Mouse (Mus musculus): ENCODE data around the gene 9130230L23Rik.
A peak's percentile ranks its signal among the peaks of the same experiment; 100 is the strongest.
"Not testable (repeated sequence)": the region's sequence is repeated elsewhere in the genome, so short reads cannot be mapped to it uniquely, and the experiment has no call there.

Gene 9130230L23Rik

DNA sequence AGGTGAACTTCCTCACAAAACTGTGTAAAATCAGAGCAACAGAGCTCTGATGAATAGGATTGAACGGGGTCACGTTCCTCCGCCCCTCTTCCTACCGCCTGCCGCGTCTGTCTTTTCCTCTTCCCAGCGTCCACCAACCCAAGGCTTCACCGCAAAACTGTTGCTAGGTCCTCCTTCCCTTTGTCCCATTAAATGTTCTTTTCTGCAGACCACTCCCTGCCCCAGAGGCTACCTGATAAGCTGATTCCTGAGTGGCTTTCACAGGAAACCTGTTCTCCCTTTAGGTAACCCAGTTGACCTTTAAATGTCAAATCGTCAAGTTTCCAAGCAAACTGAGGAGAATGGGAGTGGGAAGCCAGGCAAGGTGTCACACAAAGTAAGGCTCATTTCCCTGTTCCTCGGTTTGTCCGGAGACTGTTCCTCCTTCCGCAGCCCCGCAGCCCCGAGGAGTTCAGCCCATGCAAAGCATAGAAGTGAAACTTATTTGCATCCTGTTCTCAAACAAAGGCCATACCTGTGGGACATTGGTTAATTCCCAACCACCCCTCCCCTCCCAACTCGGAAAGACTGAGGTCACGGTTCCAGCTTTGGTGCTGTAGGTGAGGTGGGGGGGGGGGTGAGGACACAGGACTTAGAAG, 1.1 kb upstream of the 9130230L23Rik start:
- no peak for DNase-seq (ENCODE audit: low spot score)

DNA sequence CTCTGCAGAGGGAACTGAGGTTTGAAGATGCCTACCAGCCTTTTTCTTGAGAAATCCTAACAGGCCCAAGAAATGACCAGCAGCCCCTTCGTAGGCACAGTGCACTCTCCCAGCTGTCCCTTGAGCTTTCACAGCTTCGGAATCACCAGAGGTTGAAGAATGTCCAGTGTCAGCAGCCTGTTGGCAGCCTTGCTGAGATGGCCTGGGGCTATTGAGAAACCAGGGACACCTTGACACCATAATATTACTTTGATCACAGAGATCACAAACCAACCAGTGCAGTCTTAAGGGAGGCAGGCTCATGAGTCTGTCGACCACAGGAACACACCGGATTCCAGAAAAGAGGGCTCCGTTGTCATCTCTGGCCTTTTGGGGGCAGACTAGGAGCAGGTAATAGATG, 2.9 kb downstream of the 9130230L23Rik start:
- DNase-seq (ENCODE audit: low spot score) = no peak

DNA sequence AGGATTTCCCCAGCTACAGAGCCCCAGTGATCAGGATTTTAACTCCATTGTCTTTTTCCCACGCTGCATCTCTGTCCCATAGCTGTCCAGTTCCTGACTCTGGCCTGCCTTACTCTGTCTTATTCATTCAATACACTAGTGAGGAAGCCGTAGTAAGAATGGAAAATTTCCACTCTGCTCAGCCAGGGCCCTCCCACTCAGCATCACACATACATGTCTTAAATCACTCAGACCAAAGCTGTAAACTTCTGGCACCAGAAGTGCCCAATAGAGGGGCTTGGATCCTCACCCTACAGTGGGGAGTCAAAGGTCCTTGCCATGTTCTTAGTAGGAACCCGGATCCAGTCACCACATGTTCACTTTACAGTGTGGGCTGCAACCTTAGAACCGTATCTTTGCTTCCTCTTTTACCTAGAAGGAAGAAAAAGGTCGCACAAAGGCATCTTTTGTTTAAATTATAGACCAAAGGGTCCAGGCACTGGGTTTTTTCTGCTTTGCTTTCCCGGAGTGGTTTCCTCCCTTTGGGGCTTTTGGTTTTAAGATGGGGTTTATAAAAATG, 3.4 kb downstream of the 9130230L23Rik start:
- DNase-seq (ENCODE audit: low spot score) = no peak

DNA sequence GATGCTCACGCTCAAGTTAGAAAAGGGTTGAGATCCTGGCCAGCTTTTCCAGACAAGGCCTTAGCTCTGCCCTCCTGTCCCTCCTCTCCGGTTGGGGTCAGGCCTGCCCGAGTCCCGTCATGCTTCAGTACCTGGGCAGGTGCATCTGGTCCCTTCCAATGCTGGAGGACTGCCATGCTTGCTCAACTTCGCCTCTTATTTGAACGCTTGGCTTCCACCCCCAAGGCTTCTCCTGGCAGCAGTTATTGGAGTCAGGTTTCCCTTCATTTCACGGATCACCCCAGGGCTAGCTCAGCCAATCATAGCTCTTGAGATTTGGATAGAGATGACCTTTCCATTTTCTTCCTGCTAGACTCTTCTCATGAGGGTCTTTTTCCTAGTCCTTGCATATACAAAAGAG, 4.0 kb downstream of the 9130230L23Rik start:
- no peak for DNase-seq (ENCODE audit: low spot score)

DNA sequence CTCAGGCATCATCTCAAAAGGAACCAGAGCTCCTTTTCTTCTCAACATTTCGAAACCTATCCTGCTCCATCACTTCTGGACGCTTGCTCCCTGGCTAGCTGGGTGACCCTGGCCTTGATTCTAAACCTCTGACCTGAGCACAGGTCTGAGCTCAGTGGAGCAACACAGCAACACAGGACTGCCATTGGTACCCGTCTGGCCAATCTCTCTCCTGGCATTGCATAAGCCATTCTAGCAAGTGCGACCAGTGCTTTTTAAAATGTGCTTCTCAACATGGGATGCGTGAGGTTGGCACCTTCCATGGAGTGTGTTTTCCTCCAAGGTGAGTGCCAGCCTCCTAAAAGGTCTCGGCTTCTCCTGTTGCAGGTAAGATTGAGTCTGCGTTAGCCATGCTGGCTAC, 5.0 kb downstream of the 9130230L23Rik start:
- DNase-seq (ENCODE audit: low spot score) = no peak

DNA sequence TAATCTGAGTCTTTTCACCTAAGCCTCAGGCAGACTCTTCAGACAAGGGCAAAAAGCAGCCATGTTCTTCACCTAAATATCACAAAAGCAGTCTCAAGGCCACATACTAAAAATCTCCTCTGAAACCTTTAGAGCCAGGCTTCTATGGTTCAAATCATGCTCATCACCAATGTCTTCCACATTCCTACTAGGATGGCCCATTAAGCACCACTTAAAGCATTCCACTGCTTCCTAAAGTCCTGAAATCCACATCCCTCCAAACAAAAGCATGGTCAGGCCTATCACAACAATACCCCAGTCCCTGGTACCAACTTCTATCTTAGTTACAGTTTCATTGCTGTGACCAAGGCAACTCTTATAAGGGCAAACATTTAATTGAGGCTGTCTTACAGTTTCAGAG, 6.3 kb downstream of the 9130230L23Rik start:
- DNase-seq (ENCODE audit: low spot score) = no peak

DNA sequence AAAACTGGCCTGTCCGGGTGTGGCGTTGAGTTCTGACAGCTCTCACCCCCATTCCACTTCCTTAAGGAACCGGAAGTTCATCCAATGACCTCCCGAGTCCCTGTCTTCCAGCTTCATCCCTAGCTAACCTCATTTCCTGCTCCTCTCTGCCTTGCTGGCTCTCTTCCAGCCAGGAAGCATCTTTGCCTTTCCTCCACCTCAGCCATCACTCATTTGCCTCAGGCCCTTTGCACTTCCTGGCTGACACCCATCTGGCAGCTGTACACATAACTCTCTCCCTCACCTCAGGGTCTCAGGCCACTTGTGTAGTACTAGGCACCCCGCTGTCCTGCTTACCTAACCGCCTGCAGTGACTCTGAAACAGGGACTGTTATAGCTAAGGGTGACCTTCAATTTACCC, 9.4 kb downstream of the 9130230L23Rik start:
- DNase-seq (ENCODE audit: low spot score) = no peak

DNA sequence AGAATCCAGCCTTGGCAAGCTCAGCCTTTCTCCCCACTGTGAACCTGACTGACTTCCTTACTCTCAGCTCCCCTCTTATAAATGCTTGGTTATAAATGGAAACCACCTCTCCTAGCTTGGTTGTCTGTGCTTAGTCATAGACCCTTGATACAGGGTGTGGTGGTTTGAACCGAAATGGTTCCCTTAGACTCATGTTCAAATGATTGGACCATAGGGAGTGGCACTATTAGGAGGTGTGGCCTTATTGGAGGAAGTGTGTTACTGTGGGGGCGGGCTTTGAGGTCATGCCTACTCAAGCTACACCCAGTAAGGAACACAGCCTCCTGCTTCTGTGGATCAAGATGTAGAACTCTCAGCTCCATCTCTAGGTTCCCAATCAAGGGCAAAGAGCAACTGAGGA, 12.9 kb downstream of the 9130230L23Rik start:
- no peak for DNase-seq (ENCODE audit: low spot score)

DNA sequence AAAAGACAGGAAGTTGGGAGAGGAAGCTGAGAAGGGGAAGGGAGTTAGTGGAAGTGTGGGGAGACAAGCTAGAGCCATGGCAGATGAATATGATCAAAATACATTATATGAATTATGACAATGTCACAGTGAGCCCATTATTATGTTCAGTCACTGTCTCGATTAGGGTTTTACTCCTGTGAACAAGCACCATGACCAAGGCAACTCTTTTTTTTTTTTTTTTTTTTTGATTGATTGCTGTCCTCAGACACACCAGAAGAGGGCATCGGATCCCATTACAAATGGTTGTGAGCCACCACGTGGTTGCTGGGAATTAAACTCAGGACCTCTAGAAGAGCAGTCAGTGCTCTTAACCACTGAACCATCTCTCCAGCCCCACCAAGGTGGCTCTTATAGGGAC, 17.1 kb downstream of the 9130230L23Rik start:
- DNase-seq (ENCODE audit: low spot score) = not testable (repeated sequence)

DNA sequence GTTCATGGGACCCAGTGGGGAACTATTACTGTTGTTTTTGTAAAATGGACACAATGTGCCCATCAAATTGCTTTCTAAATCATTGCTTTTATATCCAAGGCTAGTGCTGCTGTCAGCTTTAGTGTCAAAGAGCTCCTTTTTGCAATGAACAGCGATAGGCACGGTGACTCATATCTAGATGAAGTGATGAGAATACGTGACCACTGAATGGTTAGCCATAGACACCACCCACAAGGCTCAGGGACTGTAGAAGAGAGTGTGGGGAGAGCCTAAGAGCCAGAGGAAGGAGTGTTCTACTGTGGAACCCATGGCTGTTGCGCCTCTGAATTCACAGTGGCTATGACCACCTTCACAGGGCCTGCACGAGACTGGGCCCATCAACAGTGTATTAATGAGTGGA, 17.7 kb downstream of the 9130230L23Rik start:
- no peak for DNase-seq (ENCODE audit: low spot score)

DNA sequence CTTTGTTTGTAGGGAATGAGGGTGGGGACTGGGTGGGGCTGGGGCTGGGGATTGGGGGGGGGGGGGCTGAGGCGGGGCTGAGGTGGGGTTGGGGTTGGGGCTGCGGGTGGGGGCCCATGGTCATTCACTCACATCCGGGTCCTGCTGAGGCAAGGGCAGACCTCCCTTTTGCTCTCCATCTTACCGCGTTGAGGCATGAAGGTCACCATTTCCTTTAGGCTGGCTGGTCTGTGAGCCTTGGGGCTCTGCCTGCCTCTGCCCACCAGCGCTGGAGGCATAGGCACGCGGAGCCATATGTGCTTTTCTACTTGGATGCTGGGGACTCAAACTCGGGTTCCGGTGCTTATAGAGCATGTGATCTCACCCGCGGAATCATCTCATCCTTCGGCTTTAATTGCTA, 28.4 kb downstream of the 9130230L23Rik start:
- no peak for DNase-seq (ENCODE audit: low spot score)

DNA sequence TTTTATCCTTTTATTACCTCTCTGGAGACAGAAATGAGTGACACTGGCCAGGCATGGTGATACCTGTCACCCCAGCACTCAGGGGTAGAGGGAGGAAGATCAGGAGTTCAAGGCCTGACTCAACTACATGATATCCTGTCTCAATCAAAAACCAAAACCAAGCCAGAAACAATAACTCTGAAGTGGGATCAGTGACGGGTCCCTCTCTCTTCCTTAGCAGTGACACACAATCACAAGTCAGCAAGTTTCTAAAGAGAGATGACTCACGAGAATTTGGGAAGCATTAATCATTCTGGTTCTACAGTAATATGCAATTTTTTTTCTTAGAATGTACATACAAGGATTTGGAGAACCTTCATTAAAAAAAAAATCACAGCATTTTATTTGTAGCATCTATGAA, 30.9 kb downstream of the 9130230L23Rik start:
- DNase-seq (ENCODE audit: low spot score) = no peak

DNA sequence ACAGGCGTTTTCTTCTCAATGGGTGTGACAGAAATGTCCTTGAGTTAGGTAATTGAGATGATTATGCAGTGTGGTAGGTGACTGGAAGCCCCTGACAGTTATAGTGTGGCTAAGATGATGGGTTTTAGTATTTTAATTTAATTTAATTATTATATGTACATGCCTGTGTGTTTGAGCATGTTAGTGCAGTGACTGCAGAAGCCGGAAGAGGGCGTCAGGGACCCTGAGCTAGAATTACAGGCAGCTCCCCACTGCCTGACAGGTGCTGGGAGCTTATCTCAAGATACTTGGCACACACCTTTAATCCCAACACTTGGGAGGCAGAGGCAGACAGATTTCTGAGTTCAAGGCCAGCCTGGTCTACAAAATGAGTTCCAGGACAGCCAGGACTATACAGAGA, 36.1 kb downstream of the 9130230L23Rik start:
- DNase-seq (ENCODE audit: low spot score) = no peak

DNA sequence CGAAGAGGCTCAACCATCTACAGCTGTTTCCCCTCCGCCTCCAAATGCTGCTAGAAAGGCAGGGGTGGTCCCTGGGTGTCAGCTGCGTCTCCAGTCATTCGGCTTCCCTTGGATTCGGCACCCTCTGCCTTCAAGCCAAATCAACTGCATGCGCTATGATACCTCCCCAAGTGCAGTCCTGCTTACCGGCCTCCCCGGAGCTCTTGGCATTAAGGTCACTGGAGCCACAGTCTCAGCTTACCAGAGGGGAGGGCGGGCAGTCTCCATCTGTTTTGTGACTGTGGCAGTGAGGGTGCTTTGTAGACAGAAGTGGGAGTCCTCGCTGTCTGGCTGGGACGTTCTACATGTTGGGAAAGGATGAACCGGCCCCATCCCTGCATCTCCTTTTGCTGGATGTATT, 37.0 kb downstream of the 9130230L23Rik start:
- no peak for DNase-seq (ENCODE audit: low spot score)

DNA sequence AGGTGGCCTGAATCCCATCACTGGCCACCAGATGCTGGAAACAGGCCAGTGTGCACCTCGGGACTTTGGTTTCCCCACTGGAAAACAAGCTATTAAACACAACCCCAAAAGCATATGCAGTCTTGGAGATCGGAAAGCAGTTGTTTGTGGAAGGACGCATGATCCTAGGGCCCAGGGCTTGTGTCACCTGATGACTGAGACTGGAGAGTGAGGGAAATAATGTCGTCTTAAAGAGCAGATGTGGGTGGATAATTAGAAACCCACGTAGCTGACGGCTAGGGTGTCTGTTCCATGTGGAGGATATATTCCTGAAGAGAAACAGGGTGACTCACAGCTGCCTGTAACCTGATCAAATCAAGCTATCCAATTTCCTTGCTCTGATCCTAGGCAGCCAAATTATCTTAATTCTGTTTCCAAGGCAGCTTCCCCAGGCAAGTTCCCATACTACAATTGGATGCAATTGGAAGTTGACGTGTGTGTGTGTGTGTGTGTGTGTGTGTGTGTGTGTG, 38.3 kb downstream of the 9130230L23Rik start:
- DNase-seq (ENCODE audit: low spot score) = no peak

DNA sequence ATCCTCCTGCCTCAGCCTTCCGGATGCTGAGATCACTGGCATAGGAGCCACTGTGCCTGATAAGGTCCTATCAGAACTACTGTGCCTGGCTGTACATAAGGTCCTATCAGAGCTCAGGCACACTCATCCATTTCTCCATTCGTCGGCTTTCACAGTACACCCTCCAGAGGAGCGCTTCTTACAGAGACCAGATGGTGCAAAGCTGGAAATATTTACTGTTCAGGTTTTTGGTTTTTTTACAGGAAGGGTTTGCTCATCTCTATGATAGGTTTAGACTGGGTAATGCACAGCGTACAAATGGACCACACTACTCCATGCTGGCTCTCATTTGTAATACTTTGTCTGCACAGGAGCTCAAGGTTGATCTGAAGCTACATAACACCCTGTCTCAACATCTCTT, 40.8 kb downstream of the 9130230L23Rik start:
- DNase-seq (ENCODE audit: low spot score) = no peak

DNA sequence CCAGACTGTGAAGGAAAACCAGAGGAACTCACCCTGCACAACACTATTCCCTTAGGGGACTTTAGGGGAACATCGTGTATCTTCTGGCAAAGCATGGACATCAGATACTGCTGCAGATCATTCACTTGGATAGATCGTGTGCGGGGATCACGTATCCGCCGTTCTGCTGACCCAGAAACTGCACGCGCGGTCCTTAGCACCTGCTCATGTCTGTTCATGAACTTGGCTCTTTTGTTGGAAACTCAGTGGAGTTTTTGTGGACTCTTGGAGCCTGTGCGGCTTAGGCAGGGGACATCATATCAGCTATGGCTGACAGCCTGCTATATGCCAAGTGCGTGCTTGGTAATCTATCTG, 43.5 kb downstream of the 9130230L23Rik start:
- no peak for DNase-seq (ENCODE audit: low spot score)

DNA sequence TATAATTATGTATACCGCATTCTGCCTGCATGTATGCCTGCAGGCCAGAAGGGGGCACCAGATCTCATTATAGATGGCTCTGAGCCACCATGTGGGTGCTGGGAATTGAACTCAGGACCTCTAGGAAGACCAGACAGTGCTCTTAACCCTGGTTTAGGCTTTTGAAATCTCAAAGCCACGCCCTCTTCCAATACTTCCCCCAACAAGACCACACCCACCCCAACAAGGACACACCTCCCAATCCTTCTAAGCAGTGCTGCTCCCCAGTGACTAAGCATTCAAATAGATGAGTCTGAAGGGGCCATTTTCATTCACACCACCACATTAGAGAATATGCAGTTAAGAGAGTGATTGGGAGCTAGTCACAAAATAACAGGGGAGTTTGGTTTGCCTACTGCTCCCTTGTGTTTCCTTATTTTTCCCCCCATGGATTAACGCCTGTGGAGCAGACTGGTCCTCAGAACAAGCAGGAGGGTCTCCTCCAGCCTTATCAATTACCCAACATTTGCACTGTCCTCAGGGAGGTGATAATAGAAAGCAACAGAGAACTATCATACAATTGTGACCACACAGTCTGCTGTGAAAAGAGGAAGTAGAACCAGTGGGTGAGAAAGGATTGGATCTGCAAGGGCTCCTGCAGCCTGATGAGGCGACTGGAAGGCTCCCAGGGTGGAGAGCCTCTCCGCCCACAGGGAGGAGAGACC, 44.0 kb downstream of the 9130230L23Rik start:
- DNase-seq (ENCODE audit: low spot score) = no peak

DNA sequence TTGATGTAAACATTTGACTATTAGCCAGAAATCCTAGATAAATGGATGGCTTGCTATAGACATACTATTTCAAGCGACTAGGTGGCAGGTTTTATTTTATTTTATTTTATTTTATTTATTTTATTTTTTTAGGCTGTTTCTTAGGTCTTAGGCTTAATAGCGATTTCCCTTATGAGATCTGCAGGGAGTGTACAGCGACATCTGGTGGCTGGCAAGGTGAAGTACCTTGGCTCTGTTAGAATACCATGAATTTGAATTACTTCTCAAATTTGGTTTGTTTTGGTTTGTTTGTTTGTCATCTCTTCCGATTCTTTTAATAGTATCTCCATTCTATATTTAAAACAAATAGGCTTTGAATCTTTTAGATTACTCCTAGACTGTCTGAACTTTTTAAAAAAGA, 45.5 kb downstream of the 9130230L23Rik start:
- peak; percentile 81 for DNase-seq (ENCODE audit: low spot score)

DNA sequence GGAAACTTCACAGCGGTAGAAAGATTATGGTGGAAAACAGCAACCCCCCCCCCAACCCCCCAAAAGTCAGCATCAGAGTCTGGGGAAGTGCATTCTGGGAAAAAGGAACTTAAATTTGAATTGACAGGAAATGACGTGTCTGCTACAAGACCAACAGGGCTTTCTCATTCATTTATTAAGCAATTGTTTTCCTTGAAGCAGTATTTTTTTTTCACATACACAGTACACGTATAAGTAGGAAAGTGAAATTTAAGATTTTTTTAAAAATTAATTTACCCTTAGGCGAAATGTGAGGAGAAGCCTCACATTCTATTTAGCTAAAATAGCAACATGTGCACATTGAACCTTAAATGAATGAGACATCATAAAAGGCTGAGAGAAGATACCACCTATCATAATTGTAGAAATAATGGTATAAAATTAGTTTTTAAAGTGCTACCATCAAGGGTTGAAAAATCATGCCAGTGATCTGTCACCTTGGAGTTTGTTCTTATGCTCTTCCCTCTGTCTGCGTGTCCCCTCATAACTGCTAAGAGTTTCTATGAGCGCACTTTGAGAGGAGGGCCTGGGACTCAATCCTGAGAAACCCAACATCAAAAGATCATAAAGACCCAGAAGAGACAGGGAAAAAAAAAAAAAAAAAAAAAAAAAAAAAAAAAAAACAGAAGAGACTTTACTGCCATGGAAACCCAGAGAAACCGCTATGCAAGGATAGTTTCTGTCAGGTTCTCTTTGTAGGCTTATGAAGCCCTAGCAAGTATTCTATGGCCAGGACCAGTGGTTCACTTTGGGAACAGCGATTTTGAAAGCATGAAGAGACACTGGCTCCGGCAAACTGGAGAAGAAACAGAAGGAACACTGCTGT, 47.7 kb downstream of the 9130230L23Rik start:
- DNase-seq (ENCODE audit: low spot score) = no peak

DNA sequence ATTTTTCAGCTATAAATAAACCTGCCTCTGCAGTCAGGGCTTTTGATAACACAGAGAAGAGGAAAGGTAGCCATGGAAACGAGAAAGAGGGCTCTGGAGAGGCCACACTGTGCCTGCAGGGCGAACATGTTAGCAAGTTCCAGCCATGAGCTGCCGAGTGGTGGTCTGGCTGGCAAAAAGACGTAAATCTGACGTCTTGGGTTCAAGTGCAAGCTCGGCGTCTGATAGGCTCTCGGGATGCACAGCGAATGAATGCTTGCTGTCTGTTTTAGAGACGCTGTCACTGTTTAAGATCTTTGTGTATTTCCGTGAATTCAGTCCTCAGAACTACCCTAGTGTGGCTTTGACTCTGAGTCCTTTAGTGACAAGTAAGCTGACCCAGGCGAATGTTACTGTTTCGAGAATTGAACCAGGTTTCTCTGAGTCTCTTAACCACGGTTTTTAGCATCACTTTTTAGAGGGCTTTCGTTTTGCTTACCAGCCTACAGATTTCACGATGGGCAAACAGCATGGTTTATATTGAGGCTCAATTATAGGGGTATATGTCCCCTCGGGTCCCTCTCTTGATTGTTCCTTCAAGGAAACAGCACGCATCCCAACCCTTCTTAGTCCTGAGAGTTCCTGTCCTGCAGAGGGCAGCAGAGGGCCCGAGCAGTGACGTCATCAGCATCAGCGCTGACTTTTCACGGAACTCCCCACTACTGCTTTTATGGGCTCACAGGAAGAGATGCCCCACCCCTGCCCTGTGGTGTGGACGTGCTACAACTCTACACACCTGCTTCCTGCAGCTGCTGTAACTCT, 48.5 kb downstream of the 9130230L23Rik start:
- peak; percentile 20 for DNase-seq (ENCODE audit: low spot score)
